Mouse (Mus musculus): Measurements from ENCODE around the gene Toporsl. TPM values are rescaled to one million over a fixed set of nuclear protein-coding genes. Genes with fewer than 3 reads are reported as not detected.

Toporsl gene
- not detected for total RNA-seq (2021)
- long read RNA-seq = 0 reads

DNA sequence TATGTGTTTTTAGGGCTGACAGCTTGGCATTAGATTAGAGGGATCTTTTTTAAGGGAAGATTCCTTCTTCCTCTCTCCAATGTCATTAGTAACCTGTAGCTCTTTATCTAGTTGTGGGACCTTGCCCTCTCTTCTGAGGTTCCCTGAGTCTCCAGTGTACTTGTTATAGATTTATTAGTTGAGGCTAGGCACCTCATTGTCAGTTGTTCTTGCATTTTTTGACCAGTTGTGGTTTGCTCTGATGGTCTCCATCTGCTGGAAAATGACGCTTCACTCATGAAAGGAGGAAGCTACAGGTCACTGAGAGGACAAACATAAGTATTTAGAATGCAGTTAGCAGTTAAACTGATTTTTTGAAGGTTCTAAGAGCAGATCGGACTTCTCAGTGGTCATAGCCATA is at the start of gene Toporsl:
Gene Toporsl, plus strand, starts transcription at position 348 of the 400 bp plus-strand sequence.
- DNase-seq (ENCODE audit: low spot score in 2 of 2) = no peak

DNA sequence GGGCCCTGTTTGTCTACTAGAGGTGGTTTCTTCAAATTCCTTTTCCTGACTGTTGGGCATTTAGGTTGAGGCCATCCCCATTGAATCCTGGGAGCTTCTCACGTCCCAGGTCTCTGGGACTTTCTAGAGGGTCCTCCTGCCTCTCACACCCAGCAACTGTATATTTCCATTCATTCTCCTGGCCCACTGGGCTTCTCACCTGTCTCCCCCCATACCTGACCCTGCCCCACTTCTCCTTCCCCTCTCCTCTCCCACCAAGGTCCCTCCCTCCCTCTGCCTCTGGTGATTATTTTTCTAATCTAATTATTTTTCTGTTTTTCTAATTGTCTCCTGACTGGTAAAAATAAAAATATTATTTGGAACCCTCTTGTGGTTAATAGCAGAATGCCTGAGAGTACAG is 38.4 kb upstream of the Toporsl start:
- no peak for DNase-seq (ENCODE audit: low spot score in 2 of 2)

DNA sequence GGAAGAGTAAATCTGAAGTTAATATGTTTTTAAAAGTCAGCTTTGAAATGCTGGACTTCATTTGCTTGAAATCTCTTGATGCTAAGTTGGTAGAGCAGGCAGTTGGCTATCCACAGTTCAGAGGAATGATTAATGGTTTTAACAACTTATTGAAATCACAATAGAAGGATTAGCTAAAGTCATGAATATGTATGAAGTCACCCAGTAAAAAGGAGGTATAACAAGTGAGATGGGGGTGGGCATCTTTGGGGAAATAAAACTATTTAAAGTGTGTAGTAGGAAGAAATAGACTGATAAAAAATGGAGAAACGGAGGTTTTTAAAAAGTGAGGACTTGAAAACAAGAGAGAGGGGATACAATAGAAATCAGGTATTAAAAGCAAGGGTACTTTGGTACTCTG is 38.0 kb upstream of the Toporsl start:
- DNase-seq (ENCODE audit: low spot score in 2 of 2) = no peak

DNA sequence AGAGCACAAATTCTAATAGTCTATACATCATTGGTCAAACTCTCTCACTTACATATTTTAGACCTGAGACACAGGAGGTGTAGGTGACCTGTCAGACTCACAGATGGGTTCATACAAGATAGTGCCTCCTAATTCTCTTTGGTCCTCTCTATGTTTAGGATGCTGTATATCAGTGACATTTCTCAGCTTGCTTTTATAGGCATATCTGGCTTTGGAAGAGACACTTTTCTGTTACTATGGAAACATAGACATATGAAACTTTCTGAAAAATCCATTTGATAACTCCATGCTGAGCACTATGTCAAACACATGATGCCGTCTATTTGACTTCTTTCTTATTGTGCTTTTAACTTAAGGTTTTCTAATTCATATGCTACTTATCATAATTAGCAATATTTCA is 32.2 kb upstream of the Toporsl start:
- no peak for DNase-seq (ENCODE audit: low spot score in 2 of 2)

DNA sequence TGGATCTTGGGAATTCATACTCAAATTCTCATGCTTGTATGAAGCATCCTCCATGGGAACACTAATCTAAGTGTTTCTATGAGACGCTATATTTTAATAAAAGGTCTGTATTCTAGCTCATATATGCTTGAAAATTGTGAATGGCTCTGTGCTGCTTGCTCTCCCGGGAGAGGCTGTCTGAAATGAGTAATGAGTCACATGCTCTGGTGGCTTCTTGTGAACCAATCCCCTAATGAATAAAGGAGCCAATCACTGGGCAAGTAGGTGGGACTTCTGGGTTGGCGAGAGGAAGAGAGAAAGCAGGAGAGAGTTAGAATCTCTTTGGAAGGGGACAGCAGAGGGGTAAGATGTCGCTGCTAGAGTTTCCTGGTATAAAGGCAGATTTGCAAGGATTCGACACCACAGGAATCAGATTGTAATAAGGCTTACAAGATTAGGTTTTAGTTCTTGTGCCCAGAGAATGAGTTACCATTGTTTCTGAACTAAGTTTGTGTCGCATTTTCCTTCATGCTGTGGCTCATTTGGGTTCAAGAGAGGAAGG is 9.8 kb upstream of the Toporsl start:
- no peak for DNase-seq (ENCODE audit: low spot score in 2 of 2)

DNA sequence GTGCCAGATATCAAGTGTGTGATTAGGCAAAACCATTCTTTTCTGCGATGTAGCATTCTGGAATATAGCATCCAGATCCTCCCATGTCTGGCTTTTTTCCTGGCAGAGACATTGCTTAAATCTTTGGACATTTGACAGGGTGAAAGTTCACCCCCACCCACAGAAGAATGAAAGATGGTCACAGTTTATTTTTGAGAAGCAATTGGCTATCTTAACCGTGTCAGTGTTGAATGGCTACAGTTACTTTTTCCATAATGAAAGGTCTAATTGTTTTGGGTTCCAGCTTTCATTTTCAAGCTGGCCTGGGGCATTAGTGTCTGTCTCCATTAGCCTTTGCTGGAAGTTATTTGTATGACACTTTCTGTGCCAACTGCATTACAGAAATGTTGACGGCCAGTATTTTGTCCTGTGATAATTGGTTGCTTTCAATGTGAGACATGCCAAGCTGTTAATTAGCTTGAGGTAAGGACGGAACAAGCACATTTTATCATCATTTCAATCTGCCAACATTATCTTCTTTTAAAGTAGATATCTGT is 2.2 kb upstream of the Toporsl start:
- no peak for DNase-seq (ENCODE audit: low spot score in 2 of 2)

DNA sequence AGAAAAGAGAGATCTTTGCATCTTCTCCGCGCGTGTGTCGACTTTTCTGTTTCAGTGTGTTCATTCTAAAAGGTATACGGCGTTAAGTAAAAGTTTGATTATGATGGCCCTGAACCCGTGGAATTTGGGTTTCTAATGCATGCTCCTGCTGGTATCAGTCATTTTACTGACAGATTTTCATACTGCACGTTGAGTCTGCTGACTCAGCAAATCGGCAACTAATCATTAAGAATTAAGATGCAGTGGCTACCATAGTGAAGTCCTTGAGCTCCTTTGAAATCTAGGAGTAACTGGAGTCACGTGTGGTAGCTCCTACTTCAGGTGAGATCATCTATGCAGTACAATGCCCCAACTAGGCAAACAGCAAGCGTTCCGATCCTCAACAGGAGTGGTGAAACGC is 1.4 kb upstream of the Toporsl start:
- DNase-seq (ENCODE audit: low spot score in 2 of 2) = no peak

DNA sequence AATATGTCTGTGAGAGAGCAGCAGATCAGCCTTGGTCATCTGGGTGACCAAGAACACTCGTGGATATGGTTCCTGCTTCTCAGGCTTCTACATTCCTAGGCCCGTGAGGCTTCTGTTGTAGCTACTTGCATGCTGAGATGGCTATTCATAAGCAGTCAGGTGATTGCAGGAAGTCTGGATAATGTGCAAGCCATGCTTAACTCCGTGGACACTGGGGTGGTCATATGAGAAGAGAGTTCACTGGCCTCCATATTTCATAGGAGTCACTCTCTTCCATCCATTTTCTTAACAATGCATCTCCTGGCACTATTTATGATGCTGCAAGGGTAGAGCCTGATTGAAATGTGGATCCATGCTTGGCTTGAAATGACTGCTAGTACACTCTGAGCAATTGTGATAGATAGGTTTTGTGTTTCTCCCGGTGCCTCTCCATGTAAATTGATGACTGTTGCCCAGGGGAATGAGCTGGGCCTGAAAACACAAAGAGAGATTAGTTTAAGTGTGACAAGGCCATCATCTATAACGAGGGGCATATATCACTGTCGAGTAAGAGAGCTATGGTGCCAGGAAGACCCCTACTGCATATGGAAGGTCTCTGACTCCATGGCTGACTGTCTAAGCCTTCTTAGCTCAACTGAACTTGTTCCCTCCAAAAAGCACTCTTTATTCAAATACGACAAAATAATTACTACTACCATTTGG is 2.3 kb downstream of the Toporsl start:
- no peak for DNase-seq (ENCODE audit: low spot score in 2 of 2)

DNA sequence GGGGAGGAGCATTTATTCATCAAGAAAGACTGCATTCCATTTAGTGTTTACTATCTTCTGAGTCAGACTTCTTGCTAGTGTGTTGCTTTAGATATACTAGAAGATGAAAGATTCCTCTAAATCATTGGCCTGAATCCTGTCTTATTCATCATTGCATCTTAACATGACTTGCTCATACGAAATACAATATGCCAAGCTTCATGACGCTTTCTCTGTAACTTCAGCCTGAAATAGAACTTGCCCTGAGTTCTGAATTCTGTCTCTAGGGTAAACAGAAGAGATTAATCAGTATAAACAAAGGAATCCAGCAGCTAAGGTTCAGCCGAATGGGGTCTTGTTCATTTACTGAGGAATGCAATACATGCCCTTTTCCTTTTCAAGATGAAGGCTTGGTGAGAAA is 10.8 kb downstream of the Toporsl start:
- DNase-seq (ENCODE audit: low spot score in 2 of 2) = no peak

DNA sequence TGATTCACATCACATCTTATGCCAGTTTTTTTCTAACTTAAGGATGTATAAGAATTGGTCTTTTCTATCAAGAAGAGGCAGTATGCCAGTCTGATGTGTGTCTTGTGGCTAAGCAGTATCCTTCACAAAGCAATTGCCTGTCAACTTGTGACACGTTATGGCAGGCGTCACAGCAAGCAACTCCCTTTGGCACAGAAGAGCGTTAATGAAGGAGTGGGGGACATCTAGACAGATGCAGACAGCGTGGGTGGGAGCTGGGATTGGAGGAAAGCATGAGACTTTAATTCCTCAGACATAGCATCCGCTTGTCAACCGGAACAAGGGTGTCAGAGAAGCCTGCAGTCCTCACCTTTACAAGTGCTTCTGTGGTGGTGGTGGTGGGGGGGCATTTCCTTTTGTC is 38.9 kb downstream of the Toporsl start:
- no peak for DNase-seq (ENCODE audit: low spot score in 2 of 2)

DNA sequence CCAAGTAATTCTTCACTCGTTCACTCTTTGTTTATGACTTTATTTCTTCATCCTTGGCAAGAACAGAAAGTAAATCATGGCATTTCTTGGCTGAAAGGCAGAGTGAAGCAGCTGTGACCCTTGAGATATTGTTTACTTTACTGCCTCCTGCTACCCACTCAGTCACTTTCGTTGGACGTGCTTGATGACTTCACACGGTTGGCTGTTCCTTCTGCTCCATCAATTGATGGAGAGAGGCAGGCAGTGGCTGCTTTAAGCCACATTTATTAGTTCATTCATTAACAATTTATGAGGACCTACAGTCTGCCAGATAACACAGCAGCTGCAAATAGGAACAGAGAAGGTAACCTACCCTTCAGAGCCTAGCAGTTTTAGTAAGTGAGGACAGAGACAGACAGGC is 51.7 kb downstream of the Toporsl start:
- no peak for DNase-seq (ENCODE audit: low spot score in 2 of 2)

DNA sequence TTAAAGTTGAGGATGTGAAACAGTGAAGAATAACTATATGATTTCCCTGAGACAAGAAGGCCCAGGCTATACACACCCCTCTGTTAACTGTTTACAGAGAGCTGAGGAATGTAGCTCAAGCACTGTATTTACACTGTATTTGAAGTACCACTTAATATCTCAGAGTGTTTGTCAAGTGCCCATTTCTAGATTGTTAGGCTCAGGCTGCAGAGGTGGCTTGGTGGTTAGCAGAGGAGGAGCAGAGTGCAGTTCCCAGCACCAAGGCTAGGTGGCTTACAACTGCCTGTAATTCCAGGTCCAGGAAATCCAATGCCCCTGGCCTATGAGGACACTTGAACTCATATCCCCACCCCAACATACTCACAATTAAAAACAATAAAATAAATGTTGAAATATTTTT is 63.6 kb downstream of the Toporsl start:
- DNase-seq (ENCODE audit: low spot score in 2 of 2) = no peak

DNA sequence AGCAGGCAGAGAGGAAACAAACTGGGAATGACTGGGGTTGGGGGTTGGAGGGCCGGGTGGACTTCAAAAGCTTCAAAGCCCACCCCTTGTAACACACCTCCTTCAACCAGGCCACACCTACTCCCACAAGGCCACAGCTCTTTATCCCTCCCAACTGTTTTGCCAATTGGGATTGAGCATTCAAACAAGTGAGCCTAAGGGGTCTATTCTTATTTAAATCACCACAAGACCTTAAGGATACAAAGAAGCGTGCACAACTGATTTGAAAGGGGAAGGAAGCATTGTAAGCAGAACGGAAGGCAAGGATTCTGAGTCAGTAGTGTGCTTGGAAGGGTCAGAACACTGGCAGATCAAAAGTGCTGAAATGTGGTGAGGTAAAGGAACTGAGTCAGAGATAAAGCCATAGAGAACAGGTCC is 64.6 kb downstream of the Toporsl start:
- DNase-seq (ENCODE audit: low spot score in 2 of 2) = no peak

DNA sequence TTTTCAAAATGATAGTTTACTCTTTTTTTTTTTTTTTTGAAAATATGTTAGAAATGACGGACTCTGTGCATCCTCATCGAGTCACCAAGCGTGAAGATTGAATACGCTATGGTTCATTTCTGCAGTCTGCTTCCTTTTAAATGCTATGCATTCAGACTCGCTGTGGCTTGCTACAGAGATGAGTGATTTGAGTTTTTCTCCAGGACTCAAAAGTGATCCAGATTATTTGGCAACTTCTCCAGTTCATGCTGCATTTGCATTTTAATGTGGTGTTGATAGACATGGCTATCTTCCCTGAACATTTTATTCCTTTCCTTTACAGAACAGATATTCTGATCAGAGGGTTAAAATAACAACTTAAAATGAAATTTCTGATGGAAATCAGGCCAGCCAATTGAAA is 65.2 kb downstream of the Toporsl start:
- no peak for DNase-seq (ENCODE audit: low spot score in 2 of 2)

Other genes with a start within 250 kb of the Toporsl start
- gene Smc2, start 157.0 kb upstream of the Toporsl start, total RNA-seq (2021) = 10 to 100 TPM; 12.2 to 13.1 TPM
- gene Vma21-ps, start 99.0 kb upstream of the Toporsl start, total RNA-seq (2021) = not detected
- not detected for gene Olfr275, start 218.3 kb downstream of the Toporsl start, total RNA-seq (2021)

All from layer of hippocampus, postnatal 10 days (tissue).